Mouse (Mus musculus) thymus, adult 2 months (tissue): ENCODE measurements around the gene Cep70.

Source experiments
- CTCF ChIP-seq: fragments of 200-500 bp; IDR thresholded peaks from 2 replicates; pipeline ENCODE4 v1.5.1; 2012; ENCODE audit warnings: mild to moderate bottlenecking, control low read depth, low read length, moderate library complexity, borderline replicate concordance; ENCODE audit not compliant: control insufficient read depth, poor library complexity, insufficient read depth; ENCODE audit errors: extremely low read depth
- POLR2A ChIP-seq: fragments of 200-500 bp; IDR thresholded peaks from 2 replicates; pipeline ENCODE4 v1.6.1; 2012; ENCODE audit warnings: mild to moderate bottlenecking, low read length, control low read depth, moderate library complexity; ENCODE audit not compliant: control insufficient read depth, poor library complexity, insufficient read depth; ENCODE audit errors: extremely low read depth

GRCm38 (mm10) chr9:99345351-99345792 is 102.2 kb downstream of the Cep70 start:
- TF ChIP-seq CTCF = no peak
- TF ChIP-seq POLR2A = no peak
